Mouse (Mus musculus) natural killer cell, adult 2 months (primary cell): ENCODE measurements around the gene Atg16l2.

Experiments used
- DNase-seq, 2 experiments: peaks; one replicate each; pipeline ENCODE4 v3.0.0; 2022; ENCODE audit warnings: low spot score in 2 of 2

Atg16l2 gene

GRCm38 (mm10) chr7:101223501-101223900, 78.5 kb downstream of the Atg16l2 start:
- no peak for DNase-seq

DNA sequence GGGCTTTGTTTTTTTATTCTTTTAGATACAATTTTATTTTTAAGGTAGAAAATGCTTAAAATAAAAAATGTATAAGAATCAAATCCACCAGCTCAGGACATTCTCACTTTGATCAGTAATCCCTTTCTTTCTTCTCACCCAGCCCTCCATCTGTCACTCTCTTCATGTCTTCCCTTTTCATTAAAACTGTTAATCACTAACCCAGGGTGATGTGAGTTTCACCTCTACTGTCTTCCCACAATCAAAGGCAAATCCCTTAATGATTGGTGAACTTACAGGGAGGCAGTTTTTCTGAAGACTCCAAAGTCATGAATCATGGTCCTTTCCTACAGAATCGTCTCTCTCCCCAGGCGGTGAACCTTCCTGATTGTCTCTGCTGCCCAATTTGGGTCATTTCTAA, 85.3 kb downstream of the Atg16l2 start:
- no peak for DNase-seq

DNA sequence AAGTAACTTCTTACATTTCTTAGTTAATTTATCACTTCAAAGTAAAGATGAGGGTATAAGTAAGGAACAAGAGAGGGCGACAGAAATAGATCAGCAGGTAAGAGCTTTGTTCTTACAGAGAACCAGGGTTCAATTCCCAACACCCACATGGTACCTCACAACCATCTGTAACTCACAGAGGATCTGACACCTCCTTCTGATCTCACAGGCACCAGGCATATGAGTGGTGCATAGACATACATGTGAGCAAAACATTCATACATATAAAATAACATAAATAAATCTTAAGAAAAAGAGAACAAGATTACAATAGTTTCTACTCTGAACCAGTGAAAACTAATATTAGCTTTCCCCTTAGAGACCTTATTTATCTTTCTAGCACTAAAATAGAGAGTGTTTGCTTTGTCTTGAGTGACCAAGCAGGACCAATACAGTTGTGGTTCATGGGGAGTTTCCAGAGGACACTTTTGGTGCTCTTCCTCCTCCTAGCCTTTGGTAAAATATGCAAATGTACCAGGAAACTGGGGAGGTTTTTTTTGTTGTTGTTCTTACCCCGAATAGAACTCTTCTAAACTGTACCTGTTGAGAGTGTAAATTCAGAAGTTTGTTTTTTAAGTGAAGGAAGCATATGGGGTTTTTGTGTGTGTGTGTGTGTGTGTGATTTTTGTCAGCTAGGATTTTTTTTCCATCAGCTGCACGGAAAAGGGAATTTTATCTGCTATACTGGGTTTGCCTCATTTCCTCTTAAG, 88.4 kb downstream of the Atg16l2 start:
- DNase-seq: peak; percentile 18 to 48
